Comparison of ENCODE assay signal across 8 mouse cellular contexts in genomic region chr17:87459750-87460668, GRCm38 (mm10). TPM values are rescaled to one million over a fixed set of nuclear protein-coding genes. Genes with fewer than 3 reads are reported as not detected.
DNase-seq lines count a peak whose midpoint lies in the region; ATAC-seq and TF ChIP-seq lines count a peak whose summit lies in the region.

No protein-coding gene starts in this region.

- H3K4me1 ChIP-seq in lung, embryonic 14.5 days (ENCODE audit: insufficient read depth), result peaks cover 27% of the 10 kb centered on the region
- H3K4me1 ChIP-seq in embryonic facial prominence, embryonic 10.5 days, result peaks cover 47% of the 10 kb centered on the region
- peaks cover 33% of the 10 kb centered on the region for H3K4me1 ChIP-seq in heart, embryonic 15.5 days (replicated peaks)
- peaks cover 34% of the 10 kb centered on the region for H3K4me1 ChIP-seq in midbrain, embryonic 14.5 days (ENCODE audit: control insufficient read depth, insufficient read depth, low read length)

- no peaks in the 10 kb centered on the region for H3K36me3 ChIP-seq in lung, embryonic 14.5 days (ENCODE audit: insufficient read depth)
- no peaks in the 10 kb centered on the region for H3K36me3 ChIP-seq in embryonic facial prominence, embryonic 10.5 days (replicated peaks)
- H3K36me3 ChIP-seq in heart, embryonic 15.5 days, result no peaks in the 10 kb centered on the region
- H3K36me3 ChIP-seq in midbrain, embryonic 14.5 days (ENCODE audit: control insufficient read depth, insufficient read depth, low read length), result no peaks in the 10 kb centered on the region

- peak; percentile 84 for DNase-seq in lung, embryonic 14.5 days
- DNase-seq in lung, postnatal 25 days (ENCODE audit: low spot score), result no peak
- DNase-seq in embryonic facial prominence, embryonic 10.5 days (ENCODE audit: low spot score), result peak; percentile 35
- peak; percentile 44 for DNase-seq in left cerebral cortex, postnatal 4 days
- peak; percentile 48 for DNase-seq in midbrain, embryonic 14.5 days
- no peak for DNase-seq in urinary bladder, postnatal 25 days (ENCODE audit: low spot score)
- DNase-seq in spleen, postnatal 4 days (ENCODE audit: low spot score in 2 of 2), result no peak

- no peak for TF ChIP-seq CTCF in lung, embryonic 14.5 days (IDR thresholded peaks at IDR 0.05; ENCODE audit: low read depth)

- H3K9ac ChIP-seq in lung, embryonic 14.5 days, result peak overlapping the region; percentile 44
- peak overlapping the region; percentile 41 for H3K9ac ChIP-seq in heart, embryonic 15.5 days
- H3K9ac ChIP-seq in midbrain, embryonic 14.5 days (replicated peaks; ENCODE audit: low read length), result peak overlapping the region; percentile 31

- peak overlapping the region; percentile 59 for H3K27ac ChIP-seq in lung, embryonic 14.5 days (ENCODE audit: low read depth)
- H3K27ac ChIP-seq in embryonic facial prominence, embryonic 10.5 days (replicated peaks), result peak overlapping the region; percentile 8
- H3K27ac ChIP-seq in heart, embryonic 15.5 days, result peak overlapping the region; percentile 86
- peak overlapping the region; percentile 52 for H3K27ac ChIP-seq in midbrain, embryonic 14.5 days (replicated peaks; ENCODE audit: low read depth, low read length)

- WGBS in lung, embryonic 14.5 days, result 7% methylated on average over 14 of the region's 14 CpGs
- 28% methylated on average over 14 of the region's 14 CpGs for WGBS in embryonic facial prominence, embryonic 10.5 days
- WGBS in heart, embryonic 15.5 days, result 9% methylated on average over 14 of the region's 14 CpGs
- WGBS in midbrain, embryonic 14.5 days, result 25% methylated on average over 14 of the region's 14 CpGs

- H3K9me3 ChIP-seq in lung, embryonic 14.5 days (ENCODE audit: low read depth, low read length), result no peaks in the 10 kb centered on the region
- no peaks in the 10 kb centered on the region for H3K9me3 ChIP-seq in embryonic facial prominence, embryonic 10.5 days
- no peaks in the 10 kb centered on the region for H3K9me3 ChIP-seq in heart, embryonic 15.5 days (replicated peaks)
- no peaks in the 10 kb centered on the region for H3K9me3 ChIP-seq in midbrain, embryonic 14.5 days (ENCODE audit: control insufficient read depth, low read length)

- H3K27me3 ChIP-seq in lung, embryonic 14.5 days (ENCODE audit: insufficient read depth, low read length), result no peaks in the 10 kb centered on the region
- peaks cover 25% of the 10 kb centered on the region for H3K27me3 ChIP-seq in embryonic facial prominence, embryonic 10.5 days (replicated peaks; ENCODE audit: low read depth, poor library complexity, severe bottlenecking)
- H3K27me3 ChIP-seq in heart, embryonic 15.5 days, result no peaks in the 10 kb centered on the region
- H3K27me3 ChIP-seq in midbrain, embryonic 14.5 days (ENCODE audit: control insufficient read depth, insufficient read depth, low read length), result no peaks in the 10 kb centered on the region

- intact Hi-C loops in left cerebral cortex, postnatal 4 days (cut with DNase I), result no loop called here

- peak overlapping the region; percentile 9; the same call in 1 of the 2 replicates for H3K4me3 ChIP-seq in lung, embryonic 14.5 days (ENCODE audit: low read depth, low read length)
- H3K4me3 ChIP-seq in embryonic facial prominence, embryonic 10.5 days, result peak overlapping the region; percentile 37
- H3K4me3 ChIP-seq in heart, embryonic 15.5 days, result peak overlapping the region; percentile 26
- no peak overlapping the region for H3K4me3 ChIP-seq in midbrain, embryonic 14.5 days (replicated peaks; ENCODE audit: low read depth, low read length)

- peak; percentile 76 for ATAC-seq in lung, embryonic 14.5 days (ENCODE audit: insufficient read depth)
- peak; percentile 42; the same call in 1 of the 2 replicates for ATAC-seq in heart, embryonic 15.5 days (replicated peaks; ENCODE audit: insufficient number of reproducible peaks, insufficient read depth, low FRiP score, low read depth)
- no peak for ATAC-seq in midbrain, embryonic 14.5 days (ENCODE audit: low FRiP score, low TSS enrichment)

- peak overlapping the region; percentile 56 for H3K4me2 ChIP-seq in lung, embryonic 14.5 days
- H3K4me2 ChIP-seq in heart, embryonic 15.5 days, result peak overlapping the region; percentile 59
- H3K4me2 ChIP-seq in midbrain, embryonic 14.5 days (ENCODE audit: low read length), result peak overlapping the region; percentile 20

RNA-seq across cellular contexts. Expression of gene Calm2, which starts 13.3 kb away (rescaled TPM):
- polyA plus RNA-seq in lung, embryonic 14.5 days (2014; fragmentation: Nextera tagmentation; extraction: Ambion mirVana), result 944 and 965 TPM in 2 replicates
- 1,075 and 1,119 TPM in 2 replicates for polyA plus RNA-seq in embryonic facial prominence, embryonic 10.5 days (2016; fragmentation: Nextera tagmentation; extraction: Ambion mirVana)
- 543 and 549 TPM in 2 replicates for polyA plus RNA-seq in heart, embryonic 15.5 days (2015; fragmentation: Nextera tagmentation; extraction: Ambion mirVana)
- total RNA-seq in left cerebral cortex, postnatal 4 days (2021), result 1,000 to 10,000 TPM; 1,837 to 1,937 TPM
- 1,972 and 2,214 TPM in 2 replicates for polyA plus RNA-seq in midbrain, embryonic 14.5 days (2014; fragmentation: Nextera tagmentation; extraction: Ambion mirVana)

RNA-seq across cellular contexts. Expression of gene Stpg4, which starts 32.5 kb away (rescaled TPM):
- not detected in 2 replicates for polyA plus RNA-seq in lung, embryonic 14.5 days (2014; fragmentation: Nextera tagmentation; extraction: Ambion mirVana)
- not detected in 2 replicates for polyA plus RNA-seq in embryonic facial prominence, embryonic 10.5 days (2016; fragmentation: Nextera tagmentation; extraction: Ambion mirVana)
- 0.23 TPM in 1 of 2 replicates, not detected in the other for polyA plus RNA-seq in heart, embryonic 15.5 days (2015; fragmentation: Nextera tagmentation; extraction: Ambion mirVana)
- not detected for total RNA-seq in left cerebral cortex, postnatal 4 days (2021)
- not detected in 2 replicates for polyA plus RNA-seq in midbrain, embryonic 14.5 days (2014; fragmentation: Nextera tagmentation; extraction: Ambion mirVana)

Comparison
In these comparisons a context has a peak if more than half of its experiments do, and no peak if none do; other contexts are left out.
1. DNase-seq: peak in lung, embryonic 14.5 days (single experiment), embryonic facial prominence, embryonic 10.5 days (single experiment), left cerebral cortex, postnatal 4 days (single experiment) and midbrain, embryonic 14.5 days (single experiment); none in lung, postnatal 25 days (single experiment), urinary bladder, postnatal 25 days (single experiment) and spleen, postnatal 4 days (0 of 2).
2. H3K27ac ChIP-seq: peak in every context shown above with its lines; median percentile 86 in heart, embryonic 15.5 days; 59 in lung, embryonic 14.5 days; 52 in midbrain, embryonic 14.5 days; 8 in embryonic facial prominence, embryonic 10.5 days.
3. Peak in every context shown above with its lines, with median percentiles within 50 percentile points of each other: H3K4me2 ChIP-seq and H3K9ac ChIP-seq.